Mouse (Mus musculus) embryonic fibroblast, embryonic 13.5 days (primary cell): ENCODE data around the gene Clmp. TPM values are rescaled to one million over a fixed set of nuclear protein-coding genes. Genes with fewer than 3 reads are reported as not detected.

ENCODE experiments used
- H3K27ac ChIP-seq: 2 replicates; pipeline ENCODE4 v1.5.1; 2012; ENCODE audit warnings: low read length, control low read depth, inconsistent platforms; ENCODE audit not compliant: insufficient read depth
- H3K4me1 ChIP-seq: 2 replicates; pipeline ENCODE4 v1.6.1; 2011; ENCODE audit warnings: low read length; ENCODE audit not compliant: control insufficient read depth, insufficient read depth
- H3K4me3 ChIP-seq: 2 replicates; pipeline ENCODE4 v1.5.1; 2011; ENCODE audit warnings: mild to moderate bottlenecking, control low read depth, low read length; ENCODE audit not compliant: insufficient read depth
- CTCF ChIP-seq: IDR thresholded peaks from 2 replicates; pipeline ENCODE4 v1.5.1; 2011; ENCODE audit warnings: mild to moderate bottlenecking, control low read depth, low read length, moderate library complexity, borderline replicate concordance; ENCODE audit not compliant: insufficient read depth
- POLR2A ChIP-seq: IDR thresholded peaks from 2 replicates; pipeline ENCODE4 v1.6.1; 2011; ENCODE audit warnings: low read depth, mild to moderate bottlenecking, control low read depth, low read length, moderate library complexity
- polyA plus RNA-seq: library from polyadenylated mRNA; stranded (reverse); fragments of >200 nt; gene quantifications from 2 replicates; pipeline ENCODE4 v1.2.4, GENCODE M21; 2011; ENCODE audit warnings: low read depth; ENCODE audit not compliant: missing spikeins, insufficient read length

Gene Clmp
- polyA plus RNA-seq, 1 experiment, result 61.2 TPM

GRCm38 (mm10) chr9:40651239-40651859, 34.4 kb upstream of the Clmp start:
- H3K4me3 ChIP-seq, result no peak overlapping the region
- H3K27ac ChIP-seq, result no peak overlapping the region
- no peak for TF ChIP-seq CTCF
- no peak for TF ChIP-seq POLR2A
- H3K4me1 ChIP-seq, result no peaks in the 10 kb centered on the region

GRCm38 (mm10) chr9:40652757-40653156, 33.0 kb upstream of the Clmp start:
- TF ChIP-seq POLR2A (no peak), CTCF (no peak)
- H3K4me1 ChIP-seq, result no peaks in the 10 kb centered on the region
- H3K4me3 ChIP-seq, result no peak overlapping the region
- H3K27ac ChIP-seq, result no peak overlapping the region

- Histone ChIP-seq H3K4me1 (no peaks in the 10 kb centered on the region), H3K4me3 (no peak overlapping the region)
- TF ChIP-seq CTCF, result no peak
- no peak for TF ChIP-seq POLR2A
These were observed 19.5 kb upstream of the Clmp start for GRCm38 (mm10) chr9:40666190-40666803.

GRCm38 (mm10) chr9:40670313-40670712, 15.4 kb upstream of the Clmp start, which contains the start of gene Gm21915:
Gene Gm21915 (plus strand): TSS chr9:40670613.
- no peak within 1 kb of the TSS for H3K27ac ChIP-seq
- TF ChIP-seq POLR2A (no peak), CTCF (no peak)

More at GRCm38 (mm10) chr9:40666190-40666803, 19.5 kb upstream of the Clmp start:
- H3K27ac ChIP-seq, result no peak overlapping the region

GRCm38 (mm10) chr9:40671323-40671930, 14.3 kb upstream of the Clmp start:
- no peak overlapping the region for H3K4me3 ChIP-seq
- TF ChIP-seq POLR2A (no peak), CTCF (no peak)
- H3K4me1 ChIP-seq, result peaks cover 8% of the 10 kb centered on the region; the same call in 1 of the 2 replicates
- no peak overlapping the region for H3K27ac ChIP-seq

More at GRCm38 (mm10) chr9:40670313-40670712, 15.4 kb upstream of the Clmp start, which contains the start of gene Gm21915:
- Histone ChIP-seq H3K4me1 (0 out of 2 replicates have a peak, but pooled peaks cover 4% of the 10 kb centered on the region), H3K4me3 (no peak within 1 kb of the TSS)

- TF ChIP-seq CTCF (no peak), POLR2A (no peak)
- Histone ChIP-seq H3K4me3 (no peak overlapping the region), H3K4me1 (peaks cover 8% of the 10 kb centered on the region; the same call in 1 of the 2 replicates), H3K27ac (no peak overlapping the region)
These were observed 10.4 kb upstream of the Clmp start for GRCm38 (mm10) chr9:40675203-40675958.

- Histone ChIP-seq H3K27ac (no peak overlapping the region), H3K4me3 (no peak overlapping the region), H3K4me1 (peaks cover 8% of the 10 kb centered on the region; the same call in 1 of the 2 replicates)
- no peak for TF ChIP-seq CTCF
- TF ChIP-seq POLR2A, result no peak
These were observed 7.1 kb upstream of the Clmp start for GRCm38 (mm10) chr9:40678653-40679052.

GRCm38 (mm10) chr9:40686421-40686899, 698 bp downstream of the Clmp start:
- Histone ChIP-seq H3K4me3 (peak overlapping the region; percentile 68), H3K27ac (peak overlapping the region; percentile 48), H3K4me1 (no peaks in the 10 kb centered on the region)
- TF ChIP-seq POLR2A (peak; percentile 61), CTCF (no peak)

- no peaks in the 10 kb centered on the region for H3K4me1 ChIP-seq
- peak overlapping the region; percentile 68 for H3K4me3 ChIP-seq
- no peak for TF ChIP-seq POLR2A
- TF ChIP-seq CTCF, result no peak
- no peak overlapping the region for H3K27ac ChIP-seq
These were observed 1.3 kb downstream of the Clmp start for GRCm38 (mm10) chr9:40687053-40687452.
